Mouse (Mus musculus): ENCODE measurements around the gene Scd4. TPM values are rescaled to one million over a fixed set of nuclear protein-coding genes. Genes with fewer than 3 reads are reported as not detected.

Gene Scd4
- polyA plus RNA-seq (2015; fragmentation: Nextera tagmentation; extraction: Ambion mirVana), result 0.05 and 0.26 TPM in 2 replicates

GRCm38 (mm10) chr19:44332833-44333623 lies at the start of gene Scd4:
Gene Scd4, plus strand, starts transcription at chr19:44333092.

GRCm38 (mm10) chr19:44292941-44293768 lies 39.7 kb upstream of the Scd4 start, which contains the start of gene Scd2:
Gene Scd2, plus strand, starts transcription at chr19:44293674.

Small RNA genes within 50 kb of the gene (microRNA-seq; reads per million reads assigned to microRNA genes)
- gene Mir5114, result 0.42 to 0.81 reads per million in 2 experiments

Other genes starting within 250 kb of the Scd4 start
- 13.5 and 18.1 TPM in 2 replicates for gene Chuk, start 225.6 kb upstream of the Scd4 start, polyA plus RNA-seq (2015; fragmentation: Nextera tagmentation; extraction: Ambion mirVana)
- gene Cwf19l1, start 197.2 kb upstream of the Scd4 start, polyA plus RNA-seq (2015; fragmentation: Nextera tagmentation; extraction: Ambion mirVana), result 9.4 and 12.1 TPM in 2 replicates
- gene Bloc1s2, start 186.6 kb upstream of the Scd4 start, polyA plus RNA-seq (2015; fragmentation: Nextera tagmentation; extraction: Ambion mirVana), result 43.5 and 44.9 TPM in 2 replicates
- gene Pkd2l1, start 140.7 kb upstream of the Scd4 start, polyA plus RNA-seq (2015; fragmentation: Nextera tagmentation; extraction: Ambion mirVana), result not detected in 2 replicates
- 0.05 TPM in 1 of 2 replicates, not detected in the other for gene Scd3, start 129.8 kb upstream of the Scd4 start, polyA plus RNA-seq (2015; fragmentation: Nextera tagmentation; extraction: Ambion mirVana)
- gene Scd2, start 39.4 kb upstream of the Scd4 start, polyA plus RNA-seq (2015; fragmentation: Nextera tagmentation; extraction: Ambion mirVana), result 23.4 and 23.9 TPM in 2 replicates
- gene Scd1, start 74.8 kb downstream of the Scd4 start, polyA plus RNA-seq (2015; fragmentation: Nextera tagmentation; extraction: Ambion mirVana), result 3.4 and 120 TPM in 2 replicates
- gene Wnt8b, start 160.4 kb downstream of the Scd4 start, polyA plus RNA-seq (2015; fragmentation: Nextera tagmentation; extraction: Ambion mirVana), result not detected in 2 replicates
- 1.4 and 1.5 TPM in 2 replicates for gene Sec31b, start 212.8 kb downstream of the Scd4 start, polyA plus RNA-seq (2015; fragmentation: Nextera tagmentation; extraction: Ambion mirVana)
- not detected in 2 replicates for gene Gm20538, start 219.7 kb downstream of the Scd4 start, polyA plus RNA-seq (2015; fragmentation: Nextera tagmentation; extraction: Ambion mirVana)
- gene Ndufb8, start 222.3 kb downstream of the Scd4 start, polyA plus RNA-seq (2015; fragmentation: Nextera tagmentation; extraction: Ambion mirVana), result 936 and 1,033 TPM in 2 replicates
- gene Hif1an, start 229.8 kb downstream of the Scd4 start, polyA plus RNA-seq (2015; fragmentation: Nextera tagmentation; extraction: Ambion mirVana), result 41.6 and 54.8 TPM in 2 replicates